Mouse (Mus musculus) testis, adult 2 months (tissue): ENCODE results near the gene Rnf135.

ENCODE experiments used
- CTCF ChIP-seq: fragments of 200-500 bp; IDR thresholded peaks from 2 replicates; pipeline ENCODE4 v1.5.1; 2012; ENCODE audit warnings: low read depth, mild to moderate bottlenecking, inconsistent platforms, low read length, moderate library complexity; ENCODE audit not compliant: control insufficient read depth, insufficient read depth, insufficient replicate concordance
- POLR2A ChIP-seq: fragments of 200-500 bp; IDR thresholded peaks from 2 replicates; pipeline ENCODE4 v1.6.1; 2012; ENCODE audit warnings: low read depth, mild to moderate bottlenecking, inconsistent platforms, low read length, moderate library complexity; ENCODE audit not compliant: control insufficient read depth

DNA sequence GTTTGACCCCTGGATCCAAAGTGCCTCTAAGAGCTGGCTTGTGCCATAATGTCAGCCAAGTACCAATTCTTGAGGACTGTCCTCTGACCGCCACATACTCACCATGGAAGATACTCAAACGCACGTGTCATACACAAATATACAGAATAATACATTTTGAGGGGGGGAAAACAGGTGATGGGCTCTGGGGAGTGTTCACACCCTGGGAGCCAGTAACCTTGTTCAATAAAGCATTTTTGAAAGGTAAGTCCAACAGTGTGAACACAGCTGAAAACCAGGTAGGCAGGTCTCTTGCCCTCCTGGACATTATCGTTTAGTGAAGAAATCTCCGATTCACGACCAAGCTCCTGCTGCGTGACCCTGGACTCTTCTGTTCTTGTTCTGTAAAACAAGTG, 24.8 kb downstream of the Rnf135 start:
- no peak for TF ChIP-seq POLR2A
- no peak for TF ChIP-seq CTCF
